ENCODE assay signal across 8 mouse cellular contexts in genomic region chr9:21955225-21955569, GRCm38 (mm10). TPM values are rescaled to one million over a fixed set of nuclear protein-coding genes. Genes with fewer than 3 reads are reported as not detected.
DNase-seq lines count a peak whose midpoint lies in the region; ATAC-seq lines count a peak whose summit lies in the region.

No protein-coding gene starts in this region.

- H3K9ac ChIP-seq in neural tube, embryonic 11.5 days (ENCODE audit: low read length): peak overlapping the region; percentile 53
- no peak overlapping the region; the same call in 1 of the 2 replicates for H3K9ac ChIP-seq in limb, embryonic 12.5 days (replicated peaks)
- H3K9ac ChIP-seq in neural tube, embryonic 15.5 days (replicated peaks): peak overlapping the region; percentile 89

- H3K4me2 ChIP-seq in neural tube, embryonic 11.5 days (ENCODE audit: low read depth): peak overlapping the region; percentile 54
- H3K4me2 ChIP-seq in limb, embryonic 12.5 days: peak overlapping the region; percentile 64
- peak overlapping the region; percentile 68 for H3K4me2 ChIP-seq in neural tube, embryonic 15.5 days

- H3K27ac ChIP-seq in neural tube, embryonic 11.5 days (ENCODE audit: low read depth, low read length): 0 out of 2 replicates have a peak overlapping the region, but pooled peaks have one; percentile 49
- H3K27ac ChIP-seq in limb, embryonic 12.5 days: peak overlapping the region; percentile 64; the same call in 1 of the 2 replicates
- H3K27ac ChIP-seq in neural tube, embryonic 15.5 days (replicated peaks): peak overlapping the region; percentile 98

- H3K36me3 ChIP-seq in neural tube, embryonic 11.5 days (ENCODE audit: control insufficient read depth, insufficient read depth, low read length): no peaks in the 10 kb centered on the region
- no peaks in the 10 kb centered on the region for H3K36me3 ChIP-seq in limb, embryonic 12.5 days
- no peaks in the 10 kb centered on the region for H3K36me3 ChIP-seq in neural tube, embryonic 15.5 days

- no peak for DNase-seq in neural tube, embryonic 11.5 days (ENCODE audit: low spot score)
- DNase-seq in neural tube, embryonic 10.5 days (ENCODE audit: extremely low spot score, low spot score): no peak
- DNase-seq in thymus, postnatal 14 days: no peak
- no peak for DNase-seq in retina, embryonic 14.5 days (ENCODE audit: low spot score)
- no peak for DNase-seq in kidney, postnatal 10 days

- H3K4me3 ChIP-seq in neural tube, embryonic 11.5 days (ENCODE audit: low read depth, low read length): peak overlapping the region; percentile 64
- H3K4me3 ChIP-seq in limb, embryonic 12.5 days (replicated peaks): peak overlapping the region; percentile 70
- peak overlapping the region; percentile 76 for H3K4me3 ChIP-seq in neural tube, embryonic 15.5 days (replicated peaks)

- peaks cover 9% of the 10 kb centered on the region for H3K27me3 ChIP-seq in neural tube, embryonic 11.5 days (ENCODE audit: control insufficient read depth, insufficient read depth, low read length)
- H3K27me3 ChIP-seq in limb, embryonic 12.5 days: peaks cover 18% of the 10 kb centered on the region
- H3K27me3 ChIP-seq in neural tube, embryonic 15.5 days (replicated peaks): peaks cover 14% of the 10 kb centered on the region

- H3K9me3 ChIP-seq in neural tube, embryonic 11.5 days (ENCODE audit: control insufficient read depth, low read length): no peaks in the 10 kb centered on the region
- no peaks in the 10 kb centered on the region for H3K9me3 ChIP-seq in limb, embryonic 12.5 days
- no peaks in the 10 kb centered on the region for H3K9me3 ChIP-seq in neural tube, embryonic 15.5 days (replicated peaks)

- peak; percentile 61 for ATAC-seq in neural tube, embryonic 11.5 days (ENCODE audit: insufficient read depth, low FRiP score, low TSS enrichment)
- peak; percentile 53 for ATAC-seq in erythroblast, adult 5-6 weeks (replicated peaks; ENCODE audit: low FRiP score, poor library complexity, severe bottlenecking)
- peak; percentile 61 for ATAC-seq in limb, embryonic 12.5 days (ENCODE audit: insufficient number of reproducible peaks, insufficient read depth, low FRiP score, low TSS enrichment, low read depth)
- ATAC-seq in neural tube, embryonic 15.5 days (ENCODE audit: low FRiP score): peak; percentile 68

- 2% methylated on average over 18 of the region's 18 CpGs for WGBS in neural tube, embryonic 11.5 days
- WGBS in limb, embryonic 12.5 days: 2% methylated on average over 18 of the region's 18 CpGs
- 2% methylated on average over 18 of the region's 18 CpGs for WGBS in neural tube, embryonic 15.5 days

- peaks cover 5% of the 10 kb centered on the region; the same call in 1 of the 2 replicates for H3K4me1 ChIP-seq in neural tube, embryonic 11.5 days (ENCODE audit: control insufficient read depth, insufficient read depth, low read length)
- peaks cover 6% of the 10 kb centered on the region for H3K4me1 ChIP-seq in limb, embryonic 12.5 days (replicated peaks)
- H3K4me1 ChIP-seq in neural tube, embryonic 15.5 days: peaks cover 9% of the 10 kb centered on the region

RNA-seq across cellular contexts. Expression of gene Swsap1, which starts 0.4 kb away (rescaled TPM):
- polyA plus RNA-seq in neural tube, embryonic 11.5 days (2014; fragmentation: Nextera tagmentation; extraction: Ambion mirVana): 18.9 and 22.5 TPM in 2 replicates
- 0.58 and 1.5 TPM in 2 replicates for total RNA-seq in erythroblast, adult 5-6 weeks (2015; ENCODE audit: low replicate concordance)
- 3.8 and 6.6 TPM in 2 replicates for total RNA-seq in erythroblast, adult 5-6 weeks (2017; ENCODE audit: low replicate concordance)
- polyA plus RNA-seq in limb, embryonic 12.5 days (2016; fragmentation: Nextera tagmentation; extraction: Ambion mirVana): 7.3 and 7.4 TPM in 2 replicates
- 9.5 and 10.8 TPM in 2 replicates for polyA plus RNA-seq in neural tube, embryonic 15.5 days (2015; fragmentation: Nextera tagmentation; extraction: Ambion mirVana)

RNA-seq across cellular contexts. Expression of gene Epor, which starts 8.1 kb away (rescaled TPM):
- 4.1 and 5.9 TPM in 2 replicates for polyA plus RNA-seq in neural tube, embryonic 11.5 days (2014; fragmentation: Nextera tagmentation; extraction: Ambion mirVana)
- 68.1 and 70.3 TPM in 2 replicates for total RNA-seq in erythroblast, adult 5-6 weeks (2015; ENCODE audit: low replicate concordance)
- total RNA-seq in erythroblast, adult 5-6 weeks (2017; ENCODE audit: low replicate concordance): 70.3 and 91.0 TPM in 2 replicates
- 6.9 and 8.1 TPM in 2 replicates for polyA plus RNA-seq in limb, embryonic 12.5 days (2016; fragmentation: Nextera tagmentation; extraction: Ambion mirVana)
- polyA plus RNA-seq in neural tube, embryonic 15.5 days (2015; fragmentation: Nextera tagmentation; extraction: Ambion mirVana): 1.0 and 2.2 TPM in 2 replicates

RNA-seq across cellular contexts. Expression of gene Plppr2, which starts 18.4 kb away (rescaled TPM):
- 27.7 TPM in 2 replicates for polyA plus RNA-seq in neural tube, embryonic 11.5 days (2014; fragmentation: Nextera tagmentation; extraction: Ambion mirVana)
- total RNA-seq in erythroblast, adult 5-6 weeks (2015; ENCODE audit: low replicate concordance): 0.42 TPM in 1 of 2 replicates, not detected in the other
- total RNA-seq in erythroblast, adult 5-6 weeks (2017; ENCODE audit: low replicate concordance): not detected in 2 replicates
- 9.3 and 11.9 TPM in 2 replicates for polyA plus RNA-seq in limb, embryonic 12.5 days (2016; fragmentation: Nextera tagmentation; extraction: Ambion mirVana)
- 86.4 and 100 TPM in 2 replicates for polyA plus RNA-seq in neural tube, embryonic 15.5 days (2015; fragmentation: Nextera tagmentation; extraction: Ambion mirVana)

RNA-seq across cellular contexts. Expression of gene Tmem205, which starts 27.8 kb away (rescaled TPM):
- 35.1 and 35.4 TPM in 2 replicates for polyA plus RNA-seq in neural tube, embryonic 11.5 days (2014; fragmentation: Nextera tagmentation; extraction: Ambion mirVana)
- total RNA-seq in erythroblast, adult 5-6 weeks (2015; ENCODE audit: low replicate concordance): 9.8 and 15.7 TPM in 2 replicates
- 1.5 TPM in 2 replicates for total RNA-seq in erythroblast, adult 5-6 weeks (2017; ENCODE audit: low replicate concordance)
- polyA plus RNA-seq in limb, embryonic 12.5 days (2016; fragmentation: Nextera tagmentation; extraction: Ambion mirVana): 33.4 and 39.4 TPM in 2 replicates
- polyA plus RNA-seq in neural tube, embryonic 15.5 days (2015; fragmentation: Nextera tagmentation; extraction: Ambion mirVana): 52.8 and 54.6 TPM in 2 replicates

RNA-seq across cellular contexts. Expression of gene Ccdc159, which starts 27.9 kb away (rescaled TPM):
- polyA plus RNA-seq in neural tube, embryonic 11.5 days (2014; fragmentation: Nextera tagmentation; extraction: Ambion mirVana): 3.6 TPM in 2 replicates
- total RNA-seq in erythroblast, adult 5-6 weeks (2015; ENCODE audit: low replicate concordance): not detected in 2 replicates
- not detected in 2 replicates for total RNA-seq in erythroblast, adult 5-6 weeks (2017; ENCODE audit: low replicate concordance)
- polyA plus RNA-seq in limb, embryonic 12.5 days (2016; fragmentation: Nextera tagmentation; extraction: Ambion mirVana): 5.2 and 5.7 TPM in 2 replicates
- polyA plus RNA-seq in neural tube, embryonic 15.5 days (2015; fragmentation: Nextera tagmentation; extraction: Ambion mirVana): 8.9 and 10.0 TPM in 2 replicates
